Mouse (Mus musculus): Measurements from ENCODE around the gene Atrnl1. TPM values are rescaled to one million over a fixed set of nuclear protein-coding genes. Genes with fewer than 3 reads are reported as not detected.

Atrnl1 gene
- polyA plus RNA-seq, 1 experiment from 2014 or later = 27.9 TPM

DNA sequence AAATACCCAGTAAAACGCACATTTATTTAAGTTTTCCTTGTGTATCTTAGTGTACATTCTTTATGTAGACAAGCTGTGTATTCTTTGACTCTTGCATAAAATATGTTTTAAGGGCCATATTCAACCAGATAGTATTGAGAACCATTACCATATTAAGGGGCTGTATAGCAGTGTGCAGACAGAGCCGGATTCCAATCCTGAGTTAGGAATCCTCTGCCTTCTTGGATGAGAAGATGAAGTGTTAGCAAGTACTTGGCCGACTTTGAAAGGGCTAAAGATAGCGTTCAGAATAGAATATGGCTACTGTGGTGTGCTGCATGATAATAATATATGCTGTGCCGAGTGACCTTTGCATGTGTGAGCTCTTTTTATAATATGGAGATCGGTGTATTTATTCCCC, 500.5 kb downstream of the Atrnl1 start:
- no peaks in the 10 kb centered on the region for H3K27me3 ChIP-seq
- POLR2A ChIA-PET = no interaction called here
- ATAC-seq (no peak), DNase-seq (ENCODE audit: low read depth, low spot score) (no peak)
- no peak for TF ChIP-seq CTCF (IDR thresholded peaks at IDR 0.05)
- in situ Hi-C loops (cut with MboI; ENCODE audit: low pct_unique_long_range_greater_than_20kb) = no loop called here
- CTCF ChIA-PET = interaction anchor here (2.1 kb wide), 1 partner anchor 23 kb away, joined by 4 read pairs; no protein-coding TSS in a partner anchor

DNA sequence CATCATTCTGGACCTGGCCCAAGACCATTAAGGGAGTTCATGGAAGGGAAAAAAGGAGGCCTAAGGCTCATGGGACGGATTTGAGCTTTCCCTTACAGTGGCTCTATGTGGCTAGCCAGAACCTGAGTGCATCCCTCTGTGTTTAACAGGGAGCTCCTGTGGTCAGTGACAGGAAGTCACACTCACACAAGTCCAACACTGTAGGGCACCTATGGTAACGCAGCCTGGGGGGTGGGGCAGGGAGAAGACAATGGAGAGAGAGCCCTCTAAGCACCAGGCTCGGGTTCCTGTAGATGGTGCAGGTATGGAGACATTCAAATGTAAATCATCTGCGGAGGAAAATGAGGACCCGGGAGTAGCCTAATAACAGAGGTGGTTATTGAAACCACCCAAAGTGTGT, 501.3 kb downstream of the Atrnl1 start:
- TF ChIP-seq CTCF (IDR thresholded peaks at IDR 0.05) = no peak
- ATAC-seq = no peak
- CTCF ChIA-PET = interaction anchor here (2.1 kb wide), 1 partner anchor 23 kb away, joined by 4 read pairs; no protein-coding TSS in a partner anchor
- in situ Hi-C loops (cut with MboI; ENCODE audit: low pct_unique_long_range_greater_than_20kb) = no loop called here
- no peaks in the 10 kb centered on the region for H3K27me3 ChIP-seq
- POLR2A ChIA-PET = no interaction called here
- DNase-seq (ENCODE audit: low read depth, low spot score) = no peak

DNA sequence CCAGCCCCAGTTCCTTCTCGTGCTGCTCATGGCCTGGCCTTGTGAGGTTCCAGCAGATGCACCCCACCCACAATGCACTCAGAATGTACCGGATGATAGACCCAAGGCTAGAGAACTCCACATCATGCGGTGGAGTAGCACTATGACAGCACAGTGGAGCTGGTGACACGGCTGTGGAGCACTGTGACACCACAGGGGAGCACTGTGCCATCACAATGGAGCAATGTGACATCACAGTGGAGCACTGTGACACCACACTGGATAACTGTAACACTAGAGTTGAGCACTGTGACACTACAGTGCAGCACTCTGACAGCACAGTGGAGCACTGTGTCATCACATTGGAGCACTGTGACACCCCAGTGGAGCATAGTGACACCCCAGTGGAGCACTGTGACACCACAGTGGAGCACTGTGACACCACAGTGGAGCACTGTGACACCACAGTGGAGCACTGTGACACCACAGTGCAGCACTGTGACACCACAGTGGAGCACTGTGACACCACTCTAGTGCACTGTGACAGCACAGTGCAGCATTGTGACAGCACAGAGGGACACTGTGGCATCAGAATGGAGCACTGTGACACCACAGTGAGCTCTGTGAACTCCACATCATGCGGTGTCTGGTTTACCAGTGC, 502.4 kb downstream of the Atrnl1 start:
- TF ChIP-seq CTCF (IDR thresholded peaks at IDR 0.05) = no peak
- POLR2A ChIA-PET = no interaction called here
- H3K27me3 ChIP-seq = no peaks in the 10 kb centered on the region
- ATAC-seq (peak; percentile 100), DNase-seq (ENCODE audit: low read depth, low spot score) (no peak)
- in situ Hi-C loops (cut with MboI; ENCODE audit: low pct_unique_long_range_greater_than_20kb) = no loop called here
- CTCF ChIA-PET = no interaction called here

DNA sequence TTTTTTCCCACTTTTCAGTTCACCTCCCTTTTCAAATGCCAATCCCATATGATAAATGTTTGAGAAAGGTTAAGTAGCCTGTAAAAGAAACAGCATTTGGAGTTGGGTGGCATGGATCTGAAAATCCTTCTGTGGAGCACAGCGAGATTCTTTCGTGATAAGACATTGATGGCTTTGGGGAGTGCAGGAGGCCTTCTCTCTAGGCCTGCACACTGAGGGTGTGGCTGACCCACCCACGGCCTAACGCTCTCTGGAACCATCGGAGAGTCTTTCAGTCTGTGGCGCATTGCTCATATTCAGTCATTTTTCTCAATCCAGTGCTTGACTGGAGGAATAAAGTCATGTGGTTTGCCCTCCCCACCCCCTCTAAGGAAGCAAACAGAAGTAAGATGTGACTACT, 506.8 kb downstream of the Atrnl1 start:
- in situ Hi-C loops (cut with MboI; ENCODE audit: low pct_unique_long_range_greater_than_20kb) = no loop called here
- no peak for TF ChIP-seq CTCF (IDR thresholded peaks at IDR 0.05)
- ATAC-seq (no peak), DNase-seq (ENCODE audit: low read depth, low spot score) (no peak)
- CTCF ChIA-PET = interaction anchor here (1.2 kb wide), 1 partner anchor 9 kb away, joined by 4 read pairs; no protein-coding TSS in a partner anchor
- H3K27me3 ChIP-seq = no peaks in the 10 kb centered on the region
- POLR2A ChIA-PET = no interaction called here

DNA sequence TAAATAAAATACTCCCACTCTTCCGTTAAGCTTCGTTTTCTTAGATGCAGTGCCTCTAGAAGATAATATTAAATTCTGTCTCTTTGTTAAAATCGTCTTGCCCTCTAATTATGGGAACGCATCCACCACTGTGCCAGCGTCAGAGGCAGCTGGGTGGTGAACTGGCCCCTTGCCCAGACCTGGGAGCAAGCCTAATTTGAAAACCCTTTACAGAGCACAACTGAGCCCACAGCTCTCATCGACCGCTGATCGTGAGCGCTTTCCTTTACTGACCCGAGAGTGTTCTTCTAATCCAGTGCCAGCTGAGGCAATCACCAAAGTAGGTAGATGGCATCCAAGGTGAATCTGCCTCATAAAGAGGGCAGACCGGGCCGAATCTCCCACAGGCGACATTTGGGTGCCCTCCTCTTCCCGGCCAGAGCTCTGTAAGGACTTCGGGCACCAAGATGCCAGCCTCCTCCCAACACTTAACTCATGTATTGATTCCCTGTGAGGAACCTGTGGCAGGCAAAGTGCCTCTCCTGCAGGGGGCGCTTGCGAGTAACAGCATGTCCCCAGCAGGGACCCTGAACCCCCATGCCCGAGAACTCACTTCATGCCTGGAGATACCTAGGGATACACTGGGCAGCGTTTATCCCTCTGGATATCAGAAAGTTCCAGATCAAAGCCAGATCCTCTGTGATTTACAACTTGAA, 507.5 kb downstream of the Atrnl1 start:
- DNase-seq (ENCODE audit: low read depth, low spot score) = no peak
- ChIA-PET CTCF (no interaction called here), POLR2A (no interaction called here)
- no peaks in the 10 kb centered on the region for H3K27me3 ChIP-seq
- in situ Hi-C loops (cut with MboI; ENCODE audit: low pct_unique_long_range_greater_than_20kb) = no loop called here
- TF ChIP-seq CTCF (IDR thresholded peaks at IDR 0.05) = no peak
- ATAC-seq = no peak

- H3K27me3 ChIP-seq = no peaks in the 10 kb centered on the region
- no peak for DNase-seq (ENCODE audit: low read depth, low spot score)
- no peak for TF ChIP-seq CTCF (IDR thresholded peaks at IDR 0.05)
- ATAC-seq = no peak
- in situ Hi-C loops (cut with MboI; ENCODE audit: low pct_unique_long_range_greater_than_20kb) = no loop called here
- ChIA-PET CTCF (no interaction called here), POLR2A (no interaction called here)
Measured at GRCm38 (mm10) chr19:58118864-58119263, 508.0 kb downstream of the Atrnl1 start.

GRCm38 (mm10) chr19:58119681-58120173, 508.9 kb downstream of the Atrnl1 start:
- ChIA-PET POLR2A (interaction anchor here (0.9 kb wide), 1 partner anchor 12 kb away, joined by 4 read pairs; no protein-coding TSS in a partner anchor), CTCF (no interaction called here)
- H3K27me3 ChIP-seq = no peaks in the 10 kb centered on the region
- no peak for DNase-seq (ENCODE audit: low read depth, low spot score)
- in situ Hi-C loops (cut with MboI; ENCODE audit: low pct_unique_long_range_greater_than_20kb) = no loop called here
- no peak for TF ChIP-seq CTCF (IDR thresholded peaks at IDR 0.05)
- no peak for ATAC-seq

- H3K27me3 ChIP-seq = no peaks in the 10 kb centered on the region
- TF ChIP-seq CTCF (IDR thresholded peaks at IDR 0.05) = no peak
- ChIA-PET CTCF (no interaction called here), POLR2A (interaction anchor here (0.8 to 0.9 kb wide), 2 partner anchors 11 to 19 kb away, joined by 3 to 4 read pairs; no protein-coding TSS in a partner anchor)
- DNase-seq (ENCODE audit: low read depth, low spot score) = no peak
- no peak for ATAC-seq
- in situ Hi-C loops (cut with MboI; ENCODE audit: low pct_unique_long_range_greater_than_20kb) = no loop called here
Measured at GRCm38 (mm10) chr19:58120661-58121060, 509.8 kb downstream of the Atrnl1 start.

DNA sequence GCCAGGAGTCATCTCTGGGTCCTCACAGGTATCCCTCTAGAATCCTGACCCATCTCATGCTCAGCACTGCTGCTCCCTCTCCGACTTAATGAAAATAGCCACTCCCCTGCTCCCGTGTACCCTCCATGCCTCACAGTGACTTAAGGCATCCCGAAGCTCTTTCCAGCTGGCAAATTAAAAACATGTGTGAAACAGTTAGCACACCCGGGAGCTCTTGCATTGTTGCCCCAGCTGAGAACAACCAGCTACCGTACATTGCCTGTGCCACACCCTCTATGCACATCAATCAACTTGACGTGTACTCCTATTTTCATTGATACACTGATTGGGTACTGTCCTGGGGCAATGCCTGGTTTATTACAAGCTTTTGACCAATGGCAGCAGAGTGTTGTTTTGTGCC, 510.8 kb downstream of the Atrnl1 start:
- POLR2A ChIA-PET = no interaction called here
- H3K27me3 ChIP-seq = no peaks in the 10 kb centered on the region
- in situ Hi-C loops (cut with MboI; ENCODE audit: low pct_unique_long_range_greater_than_20kb) = no loop called here
- no peak for TF ChIP-seq CTCF (IDR thresholded peaks at IDR 0.05)
- CTCF ChIA-PET = no interaction called here
- no peak for ATAC-seq
- DNase-seq (ENCODE audit: low read depth, low spot score) = no peak

- ATAC-seq = no peak
- in situ Hi-C loops (cut with MboI; ENCODE audit: low pct_unique_long_range_greater_than_20kb) = no loop called here
- CTCF ChIA-PET = no interaction called here
- H3K27me3 ChIP-seq = no peaks in the 10 kb centered on the region
- no peak for DNase-seq (ENCODE audit: low read depth, low spot score)
- TF ChIP-seq CTCF (IDR thresholded peaks at IDR 0.05) = no peak
- POLR2A ChIA-PET = no interaction called here
Measured at GRCm38 (mm10) chr19:58123620-58124019, 512.8 kb downstream of the Atrnl1 start.

- no peak for TF ChIP-seq CTCF (IDR thresholded peaks at IDR 0.05)
- H3K27me3 ChIP-seq = no peaks in the 10 kb centered on the region
- ATAC-seq (no peak), DNase-seq (ENCODE audit: low read depth, low spot score) (no peak)
- ChIA-PET POLR2A (no interaction called here), CTCF (no interaction called here)
- in situ Hi-C loops (cut with MboI; ENCODE audit: low pct_unique_long_range_greater_than_20kb) = no loop called here
Measured at GRCm38 (mm10) chr19:58124566-58124965, 513.7 kb downstream of the Atrnl1 start.

All from Patski (cell line).